Mouse (Mus musculus) testis, adult 2 months (tissue): Measurements from ENCODE around the gene Snapc2.

Source experiments
- CTCF ChIP-seq: fragments of 200-500 bp; IDR thresholded peaks from 2 replicates; pipeline ENCODE4 v1.5.1; 2012; ENCODE audit warnings: low read depth, mild to moderate bottlenecking, inconsistent platforms, low read length, moderate library complexity; ENCODE audit not compliant: control insufficient read depth, insufficient read depth, insufficient replicate concordance
- POLR2A ChIP-seq: fragments of 200-500 bp; IDR thresholded peaks from 2 replicates; pipeline ENCODE4 v1.6.1; 2012; ENCODE audit warnings: low read depth, mild to moderate bottlenecking, inconsistent platforms, low read length, moderate library complexity; ENCODE audit not compliant: control insufficient read depth

- TF ChIP-seq CTCF, result no peak
- TF ChIP-seq POLR2A, result no peak
Observed at GRCm38 (mm10) chr8:4230612-4231351, 22.1 kb upstream of the Snapc2 start.
